Mouse (Mus musculus): ENCODE results near the gene Znhit6. TPM values are rescaled to one million over a fixed set of nuclear protein-coding genes. Genes with fewer than 3 reads are reported as not detected.

Znhit6 gene
- polyA plus RNA-seq, 1 experiment from 2014 or later, result 14.4 TPM

- H3K36me3 ChIP-seq (ENCODE audit: insufficient read depth, low read length), result peaks cover 11% of the 10 kb centered on the region
- H3K27me3 ChIP-seq (replicated peaks; ENCODE audit: insufficient read depth, low read length), result no peaks in the 10 kb centered on the region
- 43% methylated on average over 3 of the region's 3 CpGs for WGBS
- DNase-seq (ENCODE audit: low spot score) (peak; percentile 76), ATAC-seq (no peak)
- H3K27ac ChIP-seq (ENCODE audit: low read length), result no peak overlapping the region
- H3K4me2 ChIP-seq (replicated peaks; ENCODE audit: low read depth, low read length), result no peak overlapping the region
- H3K4me1 ChIP-seq (ENCODE audit: insufficient read depth, low read depth, low read length), result no peaks in the 10 kb centered on the region
- peak; percentile 57 for TF ChIP-seq CTCF (IDR thresholded peaks at IDR 0.05)
- TF ChIP-seq EP300 (IDR thresholded peaks at IDR 0.05), result no peak
- H3K9me3 ChIP-seq (ENCODE audit: low read length), result no peaks in the 10 kb centered on the region
- H3K9ac ChIP-seq (replicated peaks; ENCODE audit: low read depth), result no peak overlapping the region
- H3K4me3 ChIP-seq (ENCODE audit: low read depth, low read length), result no peak overlapping the region
These were observed 7.7 kb downstream of the Znhit6 start for GRCm38 (mm10) chr3:145583522-145584200.

- 94% methylated on average over 4 of the region's 4 CpGs for WGBS
- Histone ChIP-seq H3K27ac (ENCODE audit: low read length) (no peak overlapping the region), H3K4me3 (ENCODE audit: low read depth, low read length) (no peak overlapping the region), H3K4me1 (ENCODE audit: insufficient read depth, low read depth, low read length) (no peaks in the 10 kb centered on the region), H3K27me3 (replicated peaks; ENCODE audit: insufficient read depth, low read length) (no peaks in the 10 kb centered on the region), H3K9me3 (ENCODE audit: low read length) (no peaks in the 10 kb centered on the region), H3K9ac (replicated peaks; ENCODE audit: low read depth) (no peak overlapping the region), H3K4me2 (replicated peaks; ENCODE audit: low read depth, low read length) (no peak overlapping the region), H3K36me3 (ENCODE audit: insufficient read depth, low read length) (peaks cover 10% of the 10 kb centered on the region)
- DNase-seq (ENCODE audit: low spot score) (no peak), ATAC-seq (no peak)
- TF ChIP-seq EP300 (IDR thresholded peaks at IDR 0.05) (no peak), CTCF (IDR thresholded peaks at IDR 0.05) (no peak)
These were observed 14.6 kb downstream of the Znhit6 start for GRCm38 (mm10) chr3:145590562-145590961.

- H3K4me2 ChIP-seq (replicated peaks; ENCODE audit: low read depth, low read length), result no peak overlapping the region
- 92% methylated on average over 6 of the region's 6 CpGs for WGBS
- no peak overlapping the region for H3K4me3 ChIP-seq (ENCODE audit: low read depth, low read length)
- no peak overlapping the region for H3K9ac ChIP-seq (replicated peaks; ENCODE audit: low read depth)
- ATAC-seq, result no peak
- peaks cover 7% of the 10 kb centered on the region for H3K36me3 ChIP-seq (ENCODE audit: insufficient read depth, low read length)
- no peaks in the 10 kb centered on the region for H3K27me3 ChIP-seq (replicated peaks; ENCODE audit: insufficient read depth, low read length)
- DNase-seq (ENCODE audit: low spot score), result no peak
- H3K9me3 ChIP-seq (ENCODE audit: low read length), result no peaks in the 10 kb centered on the region
- H3K4me1 ChIP-seq (ENCODE audit: insufficient read depth, low read depth, low read length), result no peaks in the 10 kb centered on the region
- TF ChIP-seq CTCF (IDR thresholded peaks at IDR 0.05) (no peak), EP300 (IDR thresholded peaks at IDR 0.05) (no peak)
- no peak overlapping the region for H3K27ac ChIP-seq (ENCODE audit: low read length)
These were observed 16.0 kb downstream of the Znhit6 start for GRCm38 (mm10) chr3:145591841-145592542.

GRCm38 (mm10) chr3:145595354-145595753 lies 19.3 kb downstream of the Znhit6 start:
- ATAC-seq (no peak), DNase-seq (ENCODE audit: low spot score) (no peak)
- no peaks in the 10 kb centered on the region for H3K4me1 ChIP-seq (ENCODE audit: insufficient read depth, low read depth, low read length)
- no peaks in the 10 kb centered on the region for H3K9me3 ChIP-seq (ENCODE audit: low read length)
- H3K4me2 ChIP-seq (replicated peaks; ENCODE audit: low read depth, low read length), result no peak overlapping the region
- no peaks in the 10 kb centered on the region for H3K27me3 ChIP-seq (replicated peaks; ENCODE audit: insufficient read depth, low read length)
- no peak overlapping the region for H3K4me3 ChIP-seq (ENCODE audit: low read depth, low read length)
- H3K27ac ChIP-seq (ENCODE audit: low read length), result no peak overlapping the region
- peaks cover 16% of the 10 kb centered on the region; the same call in 1 of the 2 replicates for H3K36me3 ChIP-seq (ENCODE audit: insufficient read depth, low read length)
- no peak for TF ChIP-seq CTCF (IDR thresholded peaks at IDR 0.05)
- H3K9ac ChIP-seq (replicated peaks; ENCODE audit: low read depth), result no peak overlapping the region
- WGBS, result 72% methylated on average over 6 of the region's 6 CpGs

GRCm38 (mm10) chr3:145599059-145599458 lies 23.1 kb downstream of the Znhit6 start:
- DNase-seq (ENCODE audit: low spot score), result no peak
- no peak for ATAC-seq
- H3K4me1 ChIP-seq (ENCODE audit: insufficient read depth, low read depth, low read length), result no peaks in the 10 kb centered on the region
- H3K27ac ChIP-seq (ENCODE audit: low read length), result no peak overlapping the region
- H3K9me3 ChIP-seq (ENCODE audit: low read length), result no peaks in the 10 kb centered on the region
- no peak overlapping the region for H3K4me2 ChIP-seq (replicated peaks; ENCODE audit: low read depth, low read length)
- H3K9ac ChIP-seq (replicated peaks; ENCODE audit: low read depth), result no peak overlapping the region
- 92% methylated on average over 7 of the region's 7 CpGs for WGBS
- peak; percentile 23; the same call in 1 of the 2 replicates for TF ChIP-seq CTCF (IDR thresholded peaks at IDR 0.05)
- no peak for TF ChIP-seq EP300 (IDR thresholded peaks at IDR 0.05)
- H3K27me3 ChIP-seq (replicated peaks; ENCODE audit: insufficient read depth, low read length), result no peaks in the 10 kb centered on the region
- H3K36me3 ChIP-seq (ENCODE audit: insufficient read depth, low read length), result peaks cover 16% of the 10 kb centered on the region; the same call in 1 of the 2 replicates
- H3K4me3 ChIP-seq (ENCODE audit: low read depth, low read length), result no peak overlapping the region

- TF ChIP-seq CTCF (IDR thresholded peaks at IDR 0.05) (no peak), EP300 (IDR thresholded peaks at IDR 0.05) (no peak)
- no peak overlapping the region for H3K27ac ChIP-seq (ENCODE audit: low read length)
- H3K9ac ChIP-seq (replicated peaks; ENCODE audit: low read depth), result no peak overlapping the region
- H3K9me3 ChIP-seq (ENCODE audit: low read length), result no peaks in the 10 kb centered on the region
- H3K36me3 ChIP-seq (ENCODE audit: insufficient read depth, low read length), result peaks cover 12% of the 10 kb centered on the region; the same call in 1 of the 2 replicates
- ATAC-seq (no peak), DNase-seq (ENCODE audit: low spot score) (no peak)
- H3K4me3 ChIP-seq (ENCODE audit: low read depth, low read length), result no peak overlapping the region
- no peak overlapping the region for H3K4me2 ChIP-seq (replicated peaks; ENCODE audit: low read depth, low read length)
- 56% methylated on average over 6 of the region's 6 CpGs for WGBS
- no peaks in the 10 kb centered on the region for H3K27me3 ChIP-seq (replicated peaks; ENCODE audit: insufficient read depth, low read length)
- H3K4me1 ChIP-seq (ENCODE audit: insufficient read depth, low read depth, low read length), result no peaks in the 10 kb centered on the region
These were observed 24.8 kb downstream of the Znhit6 start for GRCm38 (mm10) chr3:145600801-145601200.
